Mouse (Mus musculus) heart, adult 2 months (tissue): Measurements from ENCODE around the gene Rpl3.

ENCODE experiments used
- CTCF ChIP-seq: fragments of 200-600 bp; IDR thresholded peaks from 2 replicates; pipeline ENCODE4 v1.8.1; 2022; ENCODE audit warnings: antibody characterized with exemption, mild to moderate bottlenecking, moderate library complexity
- POLR2A ChIP-seq: fragments of 200-500 bp; IDR thresholded peaks from 2 replicates; pipeline ENCODE4 v1.6.1; 2011; ENCODE audit warnings: mild to moderate bottlenecking, low read depth, low read length, control low read depth; ENCODE audit not compliant: insufficient read depth

GRCm38 (mm10) chr15:80097999-80098461, 6.4 kb upstream of the Rpl3 start:
- TF ChIP-seq CTCF (no peak), POLR2A (no peak)
